Mouse (Mus musculus): ENCODE data around the gene Gcnt4.

DNA sequence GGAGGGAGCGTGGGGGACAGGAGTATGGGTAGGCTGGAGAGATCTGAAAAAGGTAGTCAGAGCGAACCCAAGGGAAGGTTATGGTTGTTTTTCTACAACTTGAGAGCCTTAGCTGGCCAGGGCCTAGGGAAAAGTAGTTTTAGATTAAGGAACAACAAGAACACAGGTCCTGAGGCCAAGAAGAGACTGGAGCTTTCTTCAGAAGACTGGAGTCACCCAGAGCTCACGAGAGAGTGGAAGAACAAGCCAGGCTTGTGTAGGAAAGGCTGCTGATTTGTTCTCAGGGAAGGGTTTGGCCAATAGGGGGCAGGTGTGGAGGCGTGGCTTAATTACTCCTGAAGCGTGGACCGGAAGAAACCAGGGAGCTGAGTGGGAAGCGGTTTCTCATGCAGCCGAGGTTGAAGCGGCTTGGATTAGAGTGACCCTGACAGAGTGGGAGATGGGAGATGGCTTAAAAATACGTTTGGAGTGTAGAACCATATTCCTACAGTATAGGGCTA lies 12.6 kb downstream of the Gcnt4 start:
- TF ChIP-seq CTCF (IDR thresholded peaks at IDR 0.05; ENCODE audit: borderline replicate concordance, control insufficient read depth, extremely low read depth, insufficient read depth, low read length, poor library complexity): no peak
- no peak for TF ChIP-seq POLR2A (IDR thresholded peaks at IDR 0.05; ENCODE audit: control insufficient read depth, extremely low read depth, insufficient read depth, low read length, poor library complexity)

Measured in thymus, adult 2 months (tissue).